Mouse (Mus musculus) midbrain, embryonic 14.5 days (tissue): ENCODE measurements at regions not wholly inside any gene's neighbourhood (a gene's known extent, or its start where the extent isn't known, plus 50 kb on each side); places are given as distances from the start of the nearest gene placed in this dataset.

Source experiments
- ATAC-seq: fragments of 200-750 bp; cut with Nextera tagmentation; 2 replicates; pipeline ENCODE4 v1.8.0; 2017; ENCODE audit warnings: moderate number of reproducible peaks, moderate library complexity; ENCODE audit not compliant: low FRiP score, low TSS enrichment
- DNase-seq: peaks from one replicate; pipeline ENCODE4 v3.0.0-alpha.2; 2015
- H3K27ac ChIP-seq: fragments of 300-500 bp; sonication (generic); replicated peaks from 2 replicates; pipeline ENCODE4 v1.5.1; 2014; ENCODE audit warnings: mild to moderate bottlenecking, low read depth, low read length, moderate library complexity
- H3K27me3 ChIP-seq: fragments of 300-500 bp; sonication (generic); 2 replicates; pipeline ENCODE4 v1.6.1; 2014; ENCODE audit warnings: low read length, control low read depth, mixed read lengths; ENCODE audit not compliant: control insufficient read depth, insufficient read depth
- H3K36me3 ChIP-seq: fragments of 300-500 bp; sonication (generic); 2 replicates; pipeline ENCODE4 v1.6.1; 2014; ENCODE audit warnings: low read length, control low read depth; ENCODE audit not compliant: control insufficient read depth, insufficient read depth
- H3K4me1 ChIP-seq: fragments of 300-500 bp; sonication (generic); 2 replicates; pipeline ENCODE4 v1.6.1; 2014; ENCODE audit warnings: mild to moderate bottlenecking, antibody characterized with exemption, low read length, control low read depth; ENCODE audit not compliant: control insufficient read depth, insufficient read depth
- H3K4me2 ChIP-seq: fragments of 300-500 bp; sonication (generic); 2 replicates; pipeline ENCODE4 v1.6.1; 2014; ENCODE audit warnings: mild to moderate bottlenecking, low read length, moderate library complexity
- H3K4me3 ChIP-seq: fragments of 300-500 bp; sonication (generic); replicated peaks from 2 replicates; pipeline ENCODE4 v1.5.1; 2014; ENCODE audit warnings: low read depth, low read length
- H3K9ac ChIP-seq: fragments of 300-500 bp; sonication (generic); replicated peaks from 2 replicates; pipeline ENCODE4 v1.6.1; 2014; ENCODE audit warnings: mild to moderate bottlenecking, low read length, moderate library complexity
- H3K9me3 ChIP-seq: fragments of 300-500 bp; sonication (generic); 2 replicates; pipeline ENCODE4 v1.6.1; 2016; ENCODE audit warnings: low read length, control low read depth, mixed read lengths; ENCODE audit not compliant: control insufficient read depth
- WGBS: fragments of 180-500 bp; shearing (Covaris S2); extraction: QIAGEN DNeasy Blood & Tissue Kit; methylation state at CpG from one replicate; pipeline ENCODE4 v1.1.7; 2014; 5-methylcytosine and 5-hydroxymethylcytosine counted together

DNA sequence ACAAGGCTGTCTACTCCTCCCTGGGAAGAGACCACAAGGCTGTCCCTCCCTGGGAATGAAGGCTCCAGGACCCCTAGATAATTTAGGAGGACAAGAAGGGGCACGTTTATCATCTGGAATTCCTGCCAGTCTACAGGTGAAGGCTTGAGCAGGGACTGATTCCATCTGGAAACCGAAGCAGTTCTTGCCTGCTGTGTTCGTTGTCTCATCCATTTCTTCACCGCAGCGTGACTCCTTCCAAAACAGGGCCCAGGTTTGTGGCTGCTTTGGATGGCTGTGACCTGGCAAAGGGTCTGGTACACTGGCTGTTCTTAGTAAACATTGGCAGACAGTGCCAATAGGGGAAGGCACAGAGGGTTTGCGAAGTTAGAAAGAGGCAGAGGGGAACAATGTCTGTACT is 80.8 kb upstream of the Gmds start:
- WGBS = 91% methylated on average over 6 of the region's 6 CpGs
- no peak for ATAC-seq

GRCm38 (mm10) chr13:32418655-32419054 is 80.1 kb upstream of the Gmds start:
- Histone ChIP-seq H3K36me3 (no peaks in the 10 kb centered on the region), H3K4me1 (no peaks in the 10 kb centered on the region), H3K27ac (no peak overlapping the region), H3K9ac (no peak overlapping the region), H3K4me2 (no peak overlapping the region), H3K27me3 (no peaks in the 10 kb centered on the region), H3K9me3 (no peaks in the 10 kb centered on the region), H3K4me3 (no peak overlapping the region)
- ATAC-seq = no peak
- no peak for DNase-seq
- 85% methylated on average over 2 of the region's 2 CpGs for WGBS

More for the DNA sequence above, 80.8 kb upstream of the Gmds start:
- Histone ChIP-seq H3K9ac (no peak overlapping the region), H3K4me3 (no peak overlapping the region), H3K4me2 (no peak overlapping the region), H3K27ac (no peak overlapping the region), H3K4me1 (no peaks in the 10 kb centered on the region), H3K27me3 (no peaks in the 10 kb centered on the region), H3K9me3 (no peaks in the 10 kb centered on the region), H3K36me3 (no peaks in the 10 kb centered on the region)
- no peak for DNase-seq

DNA sequence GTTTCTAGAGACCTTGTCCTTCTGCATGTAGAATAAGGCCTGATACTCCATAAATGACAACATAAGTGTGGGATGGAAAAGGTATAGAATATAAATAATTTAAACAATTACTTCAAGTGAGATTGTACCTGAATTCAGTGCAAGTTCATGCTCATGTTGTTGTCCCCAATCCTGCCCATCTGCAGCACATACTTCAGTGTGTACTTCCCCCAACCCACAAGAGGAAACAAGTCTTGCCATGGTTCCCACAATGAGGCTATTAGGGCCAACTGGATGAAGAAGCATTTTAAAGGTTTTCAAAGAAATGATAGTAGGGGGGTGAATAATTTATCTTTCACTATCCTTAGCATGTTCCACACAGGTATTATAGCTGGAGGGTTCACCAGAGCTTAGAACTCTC is 79.4 kb upstream of the Gmds start:
- H3K4me3 ChIP-seq = no peak overlapping the region
- DNase-seq = no peak
- no peak overlapping the region for H3K4me2 ChIP-seq
- no peak for ATAC-seq
- H3K9me3 ChIP-seq = no peaks in the 10 kb centered on the region
- no peaks in the 10 kb centered on the region for H3K27me3 ChIP-seq
- H3K9ac ChIP-seq = no peak overlapping the region
- H3K27ac ChIP-seq = no peak overlapping the region
- no peaks in the 10 kb centered on the region for H3K36me3 ChIP-seq
- no peaks in the 10 kb centered on the region for H3K4me1 ChIP-seq

DNA sequence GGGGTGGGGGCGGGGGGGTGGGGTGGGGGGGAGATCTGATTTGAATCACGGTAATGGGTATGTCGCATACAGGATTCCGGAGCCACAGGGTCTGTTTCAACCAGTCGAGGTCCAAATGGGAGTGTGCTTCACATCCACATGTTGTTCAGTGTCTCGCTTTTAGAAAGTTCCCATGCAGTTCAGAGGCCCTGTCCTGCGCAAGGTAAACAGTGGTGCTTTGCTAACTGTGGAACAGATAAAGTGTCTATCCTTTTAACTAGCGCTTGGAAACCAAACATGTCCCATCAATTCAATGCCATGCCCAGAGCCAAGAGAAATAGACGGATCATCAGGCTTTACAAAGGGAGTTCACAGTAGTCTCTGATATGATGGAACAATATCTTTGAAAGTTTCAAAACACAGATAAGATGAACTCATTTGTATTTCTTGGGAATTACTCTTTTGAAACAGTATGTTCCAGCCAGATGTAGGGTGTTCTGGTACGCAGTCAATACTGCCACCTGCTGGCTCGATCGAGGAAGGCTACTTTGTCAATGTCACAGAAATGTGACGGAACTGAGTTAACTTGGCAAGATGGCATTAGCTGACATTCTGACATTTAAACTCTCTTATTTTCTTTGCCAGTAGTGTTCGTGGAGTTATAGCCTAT is 72.9 kb upstream of the Gmds start:
- Histone ChIP-seq H3K27me3 (no peaks in the 10 kb centered on the region), H3K4me3 (no peak overlapping the region), H3K4me2 (no peak overlapping the region), H3K27ac (no peak overlapping the region), H3K9me3 (no peaks in the 10 kb centered on the region), H3K4me1 (no peaks in the 10 kb centered on the region), H3K9ac (no peak overlapping the region), H3K36me3 (no peaks in the 10 kb centered on the region)
- peak; percentile 87 for DNase-seq
- ATAC-seq = peak; percentile 66; the same call in 1 of the 2 replicates
- 53% methylated on average over 14 of the region's 14 CpGs for WGBS

DNA sequence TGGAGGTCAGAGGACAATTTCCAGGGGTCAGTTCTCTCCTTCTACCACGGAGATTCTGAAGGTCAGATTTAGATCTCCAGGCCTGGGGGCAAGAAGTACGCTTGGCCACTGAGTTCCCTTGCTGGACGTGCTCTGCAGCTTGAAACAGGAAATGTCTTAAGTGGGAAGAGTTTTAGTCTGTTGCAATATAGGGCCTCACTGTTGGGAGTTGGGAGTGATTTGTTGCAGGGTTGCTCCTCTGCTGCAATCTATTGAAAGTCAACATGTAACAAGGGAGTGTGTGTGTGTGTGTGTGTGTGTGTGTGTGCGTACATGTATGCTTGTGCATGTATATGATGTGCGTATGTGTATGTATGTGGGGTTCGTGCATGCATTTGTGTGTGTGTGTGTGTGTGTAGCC is 71.5 kb upstream of the Gmds start:
- H3K9me3 ChIP-seq = no peaks in the 10 kb centered on the region
- no peak for DNase-seq
- no peaks in the 10 kb centered on the region for H3K4me1 ChIP-seq
- H3K36me3 ChIP-seq = no peaks in the 10 kb centered on the region
- no peak overlapping the region for H3K4me3 ChIP-seq
- no peaks in the 10 kb centered on the region for H3K27me3 ChIP-seq
- 81% methylated on average over 6 of the region's 6 CpGs for WGBS
- no peak overlapping the region for H3K4me2 ChIP-seq
- no peak overlapping the region for H3K27ac ChIP-seq
- no peak for ATAC-seq
- H3K9ac ChIP-seq = no peak overlapping the region

GRCm38 (mm10) chr13:32398616-32399015 is 60.1 kb upstream of the Gmds start:
- Histone ChIP-seq H3K27ac (no peak overlapping the region), H3K36me3 (no peaks in the 10 kb centered on the region), H3K27me3 (no peaks in the 10 kb centered on the region), H3K4me2 (no peak overlapping the region), H3K4me3 (no peak overlapping the region), H3K9me3 (no peaks in the 10 kb centered on the region), H3K9ac (no peak overlapping the region), H3K4me1 (no peaks in the 10 kb centered on the region)
- no peak for ATAC-seq
- WGBS = 78% methylated on average over 1 of the region's 1 CpGs
- DNase-seq = no peak
